Mouse (Mus musculus) olfactory bulb, adult 2 months (tissue): ENCODE measurements around the gene Aar2.

ENCODE experiments used
- CTCF ChIP-seq: fragments of 200-500 bp; IDR thresholded peaks from 2 replicates; pipeline ENCODE4 v1.5.1; 2012; ENCODE audit warnings: low read depth, mild to moderate bottlenecking, low read length, moderate library complexity; ENCODE audit not compliant: insufficient read depth
- POLR2A ChIP-seq: fragments of 200-500 bp; IDR thresholded peaks from 2 replicates; pipeline ENCODE4 v1.6.1; 2012; ENCODE audit warnings: mild to moderate bottlenecking, low read depth, low read length, moderate library complexity; ENCODE audit not compliant: insufficient read depth

- TF ChIP-seq CTCF (no peak), POLR2A (no peak)
Observed at GRCm38 (mm10) chr2:156533160-156533559, 14.2 kb upstream of the Aar2 start.
